Mouse (Mus musculus): ENCODE data around the gene Zic4. TPM values are rescaled to one million over a fixed set of nuclear protein-coding genes. Genes with fewer than 3 reads are reported as not detected.

Zic4 gene
- polyA plus RNA-seq, 1 experiment from 2014 or later, result 0.06 TPM

DNA sequence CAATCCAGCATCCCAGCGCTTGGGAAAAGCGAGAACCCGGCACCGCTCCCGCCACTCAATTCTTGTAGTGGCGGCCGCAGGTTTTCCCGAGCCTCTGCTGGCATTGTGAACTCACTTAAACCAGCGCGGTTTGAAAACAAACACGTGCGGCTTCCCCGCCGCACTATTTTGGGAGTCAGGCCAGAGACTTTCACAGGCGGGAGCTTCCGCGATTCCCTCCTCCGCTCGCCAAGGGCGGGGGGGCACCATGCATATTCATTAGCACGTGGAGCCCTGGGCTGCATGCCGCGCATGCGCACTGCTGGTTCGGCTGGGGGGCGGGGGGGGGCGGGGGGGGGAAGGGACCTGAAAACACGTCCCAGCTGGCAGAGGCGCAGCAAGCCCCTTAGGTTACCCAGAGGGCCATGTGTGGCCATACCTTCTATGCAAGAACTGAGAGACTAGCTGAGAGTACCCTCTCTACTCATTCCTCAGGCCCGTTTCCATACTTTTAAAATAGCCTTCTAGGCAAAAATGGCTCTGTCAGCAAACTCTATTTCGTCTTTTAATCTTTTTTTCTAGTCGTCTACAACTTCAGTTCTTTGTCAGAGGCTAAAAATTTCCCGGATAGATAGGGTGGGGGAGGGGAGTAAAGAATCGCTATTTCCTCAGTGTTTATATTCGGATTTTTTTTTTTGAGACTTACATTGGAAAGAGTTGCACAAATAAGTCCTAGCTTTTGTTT is 6.4 kb upstream of the Zic4 start:
- peaks cover 78% of the 10 kb centered on the region for H3K27me3 ChIP-seq (replicated peaks)
- WGBS, result under 1% methylated on average over 34 of the region's 35 CpGs
- H3K4me3 ChIP-seq (replicated peaks), result peak overlapping the region; percentile 18; the same call in 1 of the 2 replicates

DNA sequence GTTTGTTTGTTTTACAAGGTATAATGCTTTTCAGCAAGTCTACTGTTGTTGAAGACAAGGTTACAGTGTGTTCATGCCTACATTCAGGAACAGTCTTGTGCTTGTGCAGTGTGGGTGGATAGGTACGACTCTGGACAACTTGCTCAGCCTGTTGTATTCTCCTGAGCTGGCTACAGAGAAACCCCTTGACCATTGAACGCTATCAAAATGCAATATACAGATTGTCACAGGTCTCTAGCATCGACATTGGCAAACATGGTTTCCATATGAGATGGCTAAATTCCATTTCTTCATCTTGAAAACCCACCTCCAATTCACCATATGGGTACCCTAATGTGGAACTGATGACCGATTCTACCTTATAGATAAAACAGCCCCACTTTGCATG is 5.9 kb upstream of the Zic4 start:
- H3K4me3 ChIP-seq (replicated peaks), result no peak overlapping the region
- no peak for ATAC-seq (ENCODE audit: insufficient read depth, low FRiP score, low read depth)
- no peak overlapping the region for H3K9ac ChIP-seq
- no peak overlapping the region for H3K27ac ChIP-seq
- H3K36me3 ChIP-seq, result no peaks in the 10 kb centered on the region
- 14% methylated on average over 4 of the region's 4 CpGs for WGBS
- H3K27me3 ChIP-seq (replicated peaks), result peaks cover 76% of the 10 kb centered on the region
- H3K9me3 ChIP-seq, result no peaks in the 10 kb centered on the region
- H3K4me2 ChIP-seq, result no peak overlapping the region
- H3K4me1 ChIP-seq, result no peaks in the 10 kb centered on the region

More for the DNA sequence above, 6.4 kb upstream of the Zic4 start:
- H3K27ac ChIP-seq, result no peak overlapping the region
- H3K4me1 ChIP-seq, result no peaks in the 10 kb centered on the region
- H3K4me2 ChIP-seq, result peak overlapping the region; percentile 35
- H3K36me3 ChIP-seq, result no peaks in the 10 kb centered on the region
- H3K9me3 ChIP-seq, result no peaks in the 10 kb centered on the region
- no peak for ATAC-seq (ENCODE audit: insufficient read depth, low FRiP score, low read depth)
- no peak overlapping the region for H3K9ac ChIP-seq

GRCm38 (mm10) chr9:91357321-91357720 is 4.9 kb upstream of the Zic4 start:
- peaks cover 78% of the 10 kb centered on the region for H3K27me3 ChIP-seq (replicated peaks)
- H3K9me3 ChIP-seq, result no peaks in the 10 kb centered on the region
- WGBS, result 7% methylated on average over 3 of the region's 3 CpGs
- H3K4me2 ChIP-seq, result no peak overlapping the region
- no peaks in the 10 kb centered on the region for H3K36me3 ChIP-seq
- H3K4me1 ChIP-seq, result peaks cover 5% of the 10 kb centered on the region; the same call in 1 of the 2 replicates
- no peak overlapping the region for H3K9ac ChIP-seq
- H3K27ac ChIP-seq, result no peak overlapping the region
- no peak overlapping the region for H3K4me3 ChIP-seq (replicated peaks)
- ATAC-seq (ENCODE audit: insufficient read depth, low FRiP score, low read depth), result no peak

DNA sequence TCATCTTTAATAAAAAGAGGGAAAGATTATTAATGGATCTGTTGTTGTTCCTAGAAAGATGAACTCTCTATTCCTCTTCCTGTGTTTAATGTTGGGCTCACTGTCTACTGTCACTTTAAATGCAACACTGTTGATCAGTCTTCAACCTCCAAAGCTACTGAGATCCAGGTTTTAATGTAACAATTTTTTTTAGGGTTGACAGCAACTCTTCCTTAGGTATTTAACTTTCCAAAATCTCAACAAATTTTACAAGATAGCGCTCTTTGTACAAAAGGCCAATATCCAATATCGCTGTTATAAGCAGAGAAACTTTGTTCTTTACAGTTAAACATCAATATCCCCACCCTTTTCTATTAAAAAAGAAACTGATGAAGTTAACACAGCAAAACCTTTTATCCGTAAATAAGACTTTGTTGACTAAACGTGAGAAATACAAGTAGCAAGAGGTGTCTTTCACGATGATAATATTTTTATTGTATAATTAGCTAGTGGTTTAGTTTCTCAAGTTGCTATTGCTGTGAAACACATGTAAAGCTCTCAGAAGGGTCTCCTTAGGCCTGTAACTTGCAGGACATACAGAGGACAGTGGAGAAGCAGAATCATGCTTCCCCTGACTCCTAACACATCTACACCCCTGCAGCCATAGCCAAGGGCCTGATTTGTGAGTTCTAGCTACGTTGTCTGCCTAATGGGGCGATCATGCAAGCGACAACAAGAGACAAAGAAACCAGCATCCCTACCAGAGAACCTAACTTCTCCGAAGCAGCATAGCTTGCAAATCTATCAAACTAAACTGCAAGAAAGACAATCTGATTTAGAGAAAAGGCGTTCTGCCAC is 3.1 kb upstream of the Zic4 start:
- Histone ChIP-seq H3K36me3 (no peaks in the 10 kb centered on the region), H3K4me2 (no peak overlapping the region), H3K9me3 (no peaks in the 10 kb centered on the region), H3K27ac (no peak overlapping the region), H3K4me3 (replicated peaks) (no peak overlapping the region), H3K9ac (no peak overlapping the region), H3K27me3 (replicated peaks) (peaks cover 81% of the 10 kb centered on the region), H3K4me1 (peaks cover 6% of the 10 kb centered on the region; the same call in 1 of the 2 replicates)
- 8% methylated on average over 10 of the region's 10 CpGs for WGBS
- ATAC-seq (ENCODE audit: insufficient read depth, low FRiP score, low read depth), result no peak

GRCm38 (mm10) chr9:91360151-91361032 is 1.8 kb upstream of the Zic4 start:
- Histone ChIP-seq H3K9ac (no peak overlapping the region), H3K9me3 (no peaks in the 10 kb centered on the region), H3K4me2 (no peak overlapping the region), H3K4me1 (peaks cover 15% of the 10 kb centered on the region), H3K27me3 (replicated peaks) (peaks cover 80% of the 10 kb centered on the region), H3K36me3 (no peaks in the 10 kb centered on the region), H3K4me3 (replicated peaks) (no peak overlapping the region), H3K27ac (no peak overlapping the region)
- WGBS, result 6% methylated on average over 21 of the region's 21 CpGs
- ATAC-seq (ENCODE audit: insufficient read depth, low FRiP score, low read depth), result no peak

DNA sequence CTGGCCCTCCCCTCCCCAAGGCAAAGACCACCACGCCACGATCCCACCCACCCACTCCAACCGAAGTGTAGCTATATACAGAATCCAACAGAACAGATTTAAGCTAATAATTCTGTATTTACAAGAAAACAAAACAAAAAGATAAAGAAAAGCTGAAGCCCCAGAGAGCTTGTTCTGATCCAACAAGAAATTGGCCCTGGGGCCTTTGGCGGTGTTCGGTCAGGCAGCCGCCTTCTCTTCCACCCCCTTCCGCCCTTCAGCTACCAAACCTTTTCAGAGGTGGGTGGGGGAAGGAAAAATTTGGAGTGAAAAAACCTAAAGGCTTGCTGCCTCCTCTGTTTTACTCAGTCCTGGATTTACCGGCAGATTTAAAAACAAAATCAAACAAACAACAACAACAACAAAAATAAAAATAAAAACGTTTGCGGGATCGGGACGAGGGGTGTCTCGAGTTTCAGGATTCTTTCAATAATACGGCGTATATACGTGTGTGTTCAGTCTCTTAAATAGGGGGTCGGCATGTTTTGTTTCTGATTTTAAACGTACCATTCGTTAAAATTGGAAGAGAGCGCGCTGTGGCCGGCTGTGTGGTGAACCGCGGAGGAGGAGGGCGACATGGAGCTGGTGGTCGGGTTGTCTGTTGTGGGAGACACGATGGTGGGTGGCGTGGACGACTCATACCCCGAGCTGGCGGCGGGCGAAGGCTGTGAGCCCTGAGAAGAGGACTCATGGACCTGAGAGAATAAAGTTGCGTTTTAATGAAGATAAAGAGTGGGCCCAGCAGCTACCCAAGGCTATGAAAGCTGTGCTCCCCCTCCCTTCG is 969 bp upstream of the Zic4 start:
- H3K4me1 ChIP-seq, result peaks cover 15% of the 10 kb centered on the region
- no peak for ATAC-seq (ENCODE audit: insufficient read depth, low FRiP score, low read depth)
- H3K9ac ChIP-seq, result no peak overlapping the region
- peak overlapping the region; percentile 32 for H3K4me3 ChIP-seq (replicated peaks)
- H3K4me2 ChIP-seq, result peak overlapping the region; percentile 50; the same call in 1 of the 2 replicates
- no peaks in the 10 kb centered on the region for H3K9me3 ChIP-seq
- no peaks in the 10 kb centered on the region for H3K36me3 ChIP-seq
- H3K27ac ChIP-seq, result no peak overlapping the region
- H3K27me3 ChIP-seq (replicated peaks), result peaks cover 76% of the 10 kb centered on the region
- whole genome bisulfite sequencing, result 1% methylated on average over 35 of the region's 35 CpGs

DNA sequence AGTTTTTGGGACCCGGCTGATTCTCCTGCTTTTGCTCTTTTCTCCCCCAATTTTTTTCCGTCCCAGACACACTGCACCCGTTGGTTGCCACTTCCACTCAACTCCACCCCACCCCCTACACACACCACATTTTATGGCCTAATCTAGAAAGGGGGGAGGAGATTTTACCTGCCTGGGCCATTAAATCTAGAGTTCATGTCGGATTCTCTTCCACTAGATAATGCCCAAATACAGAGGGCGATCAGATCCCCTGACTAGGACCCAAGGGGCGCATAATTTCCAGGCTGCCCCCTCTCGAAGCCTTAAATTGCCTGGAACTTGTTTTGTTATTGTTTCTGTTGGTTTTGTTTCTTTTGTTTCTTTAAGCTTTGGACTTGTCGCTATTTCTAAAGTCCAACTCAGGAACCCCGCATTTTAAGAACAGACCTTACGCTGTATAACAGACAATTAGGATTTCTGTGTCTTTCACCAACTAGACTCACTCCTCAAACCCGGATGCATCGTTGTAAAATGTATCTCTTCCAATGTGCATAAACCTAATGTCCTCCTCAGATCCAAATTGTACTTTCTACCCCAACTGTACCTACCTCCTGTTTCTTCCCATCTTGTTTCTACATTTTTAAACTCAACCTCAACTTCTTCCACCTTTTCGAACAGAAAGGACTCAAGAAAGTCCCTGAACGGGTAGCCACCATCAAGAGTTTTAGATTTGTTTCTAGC is 958 bp downstream of the Zic4 start:
- no peak overlapping the region for H3K9ac ChIP-seq
- peaks cover 72% of the 10 kb centered on the region for H3K27me3 ChIP-seq (replicated peaks)
- H3K4me3 ChIP-seq (replicated peaks), result no peak overlapping the region
- no peak overlapping the region for H3K4me2 ChIP-seq
- H3K36me3 ChIP-seq, result no peaks in the 10 kb centered on the region
- H3K4me1 ChIP-seq, result peaks cover 15% of the 10 kb centered on the region
- no peak for ATAC-seq (ENCODE audit: insufficient read depth, low FRiP score, low read depth)
- 4% methylated on average over 14 of the region's 14 CpGs for WGBS
- no peaks in the 10 kb centered on the region for H3K9me3 ChIP-seq
- no peak overlapping the region for H3K27ac ChIP-seq

- no peaks in the 10 kb centered on the region for H3K36me3 ChIP-seq
- peaks cover 15% of the 10 kb centered on the region for H3K4me1 ChIP-seq
- ATAC-seq (ENCODE audit: insufficient read depth, low FRiP score, low read depth), result no peak
- H3K9me3 ChIP-seq, result no peaks in the 10 kb centered on the region
- 0 out of 2 replicates have a peak overlapping the region, but pooled peaks have one; percentile 44 for H3K4me2 ChIP-seq
- H3K4me3 ChIP-seq (replicated peaks), result no peak overlapping the region
- H3K27ac ChIP-seq, result no peak overlapping the region
- 2% methylated on average over 7 of the region's 7 CpGs for WGBS
- H3K27me3 ChIP-seq (replicated peaks), result peaks cover 78% of the 10 kb centered on the region
- no peak overlapping the region for H3K9ac ChIP-seq
Observed at GRCm38 (mm10) chr9:91363814-91364126, 1.6 kb downstream of the Zic4 start.

DNA sequence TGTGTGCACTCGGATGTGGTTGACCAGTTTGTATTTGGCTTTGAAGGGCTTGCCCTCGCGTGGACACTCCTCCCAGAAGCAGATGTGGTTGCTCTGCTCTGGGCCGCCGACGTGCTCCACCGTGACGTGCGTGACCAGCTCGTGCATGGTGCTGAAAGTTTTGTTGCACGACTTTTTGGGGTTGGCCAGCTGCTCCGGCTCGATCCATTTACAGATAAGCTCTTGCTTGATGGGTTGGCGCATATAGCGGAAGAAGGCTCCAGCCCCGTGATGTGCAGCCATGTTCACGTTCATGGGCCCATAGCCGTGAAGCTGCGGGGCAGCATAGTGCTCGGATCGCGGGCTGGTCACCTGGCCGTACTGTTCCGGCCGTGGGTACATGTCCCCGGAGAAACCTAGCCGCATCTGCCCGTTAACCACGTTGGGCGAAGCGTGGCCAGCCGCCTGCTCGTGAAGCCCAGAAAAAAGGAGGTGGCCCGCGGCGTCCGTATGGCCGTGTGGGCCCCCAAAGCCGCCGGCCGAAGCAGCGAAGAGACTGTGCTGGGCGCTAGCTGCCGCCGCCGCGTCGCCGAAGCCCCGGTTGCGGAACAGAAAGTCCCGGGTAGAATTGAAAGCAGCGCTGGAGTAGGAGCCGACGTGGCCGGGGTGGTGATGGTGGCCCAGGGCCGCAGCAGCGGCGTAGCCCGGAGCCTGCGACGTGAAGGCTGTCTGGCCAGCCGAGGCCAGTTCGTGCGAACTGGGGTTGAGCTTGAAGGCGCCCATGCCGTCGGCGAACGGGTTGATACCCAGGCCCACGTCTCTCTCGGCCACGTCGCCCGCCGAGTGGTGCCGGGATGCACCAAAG is 2.1 kb downstream of the Zic4 start:
- H3K27ac ChIP-seq, result no peak overlapping the region
- H3K36me3 ChIP-seq, result no peaks in the 10 kb centered on the region
- H3K27me3 ChIP-seq (replicated peaks), result peaks cover 81% of the 10 kb centered on the region
- WGBS, result under 1% methylated on average over 77 of the region's 77 CpGs
- H3K9ac ChIP-seq, result no peak overlapping the region
- H3K4me2 ChIP-seq, result peak overlapping the region; percentile 44
- peaks cover 15% of the 10 kb centered on the region for H3K4me1 ChIP-seq
- H3K9me3 ChIP-seq, result no peaks in the 10 kb centered on the region
- peak; percentile 35; the same call in 1 of the 2 replicates for ATAC-seq (ENCODE audit: insufficient read depth, low FRiP score, low read depth)
- peak overlapping the region; percentile 24 for H3K4me3 ChIP-seq (replicated peaks)

DNA sequence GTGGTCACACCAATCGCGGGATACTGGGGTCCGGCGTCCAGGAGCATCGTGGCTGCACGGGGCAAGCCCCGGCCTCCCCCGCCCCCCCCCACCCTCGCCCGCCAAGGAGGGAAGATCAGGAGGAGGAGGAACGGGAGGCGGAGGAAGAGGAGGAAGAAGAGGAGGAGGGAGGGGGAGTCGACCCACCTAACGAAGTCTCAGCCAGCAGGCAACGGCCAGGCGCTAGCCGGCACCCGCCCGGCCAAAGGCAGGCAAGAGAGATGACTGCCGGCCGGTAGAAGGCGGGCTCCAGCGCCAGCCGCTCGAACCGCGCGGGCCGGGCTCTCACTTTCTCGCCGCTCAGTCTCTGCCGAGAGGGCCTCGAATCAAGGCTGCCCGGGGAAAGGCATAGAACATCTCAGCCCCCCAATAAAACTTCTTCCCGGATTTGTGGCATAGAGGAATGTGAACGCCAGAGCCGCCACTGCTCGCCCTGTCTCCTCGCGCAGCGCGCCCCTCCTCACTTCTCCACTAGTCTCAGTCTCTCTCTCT is 2.8 kb downstream of the Zic4 start:
- Histone ChIP-seq H3K27me3 (replicated peaks) (peaks cover 84% of the 10 kb centered on the region), H3K36me3 (no peaks in the 10 kb centered on the region), H3K9me3 (no peaks in the 10 kb centered on the region), H3K4me2 (peak overlapping the region; percentile 44), H3K4me1 (peaks cover 15% of the 10 kb centered on the region), H3K4me3 (replicated peaks) (peak overlapping the region; percentile 24), H3K27ac (no peak overlapping the region), H3K9ac (no peak overlapping the region)
- ATAC-seq (ENCODE audit: insufficient read depth, low FRiP score, low read depth), result peak; percentile 50; the same call in 1 of the 2 replicates
- 1% methylated on average over 42 of the region's 42 CpGs for WGBS
